Mouse (Mus musculus) testis, postnatal 14 days (tissue): ENCODE measurements around the gene Ntm.

Experiments used
- DNase-seq: peaks from one replicate; pipeline ENCODE4 v3.0.0; 2021; ENCODE audit warnings: low spot score

The Ntm gene

DNA sequence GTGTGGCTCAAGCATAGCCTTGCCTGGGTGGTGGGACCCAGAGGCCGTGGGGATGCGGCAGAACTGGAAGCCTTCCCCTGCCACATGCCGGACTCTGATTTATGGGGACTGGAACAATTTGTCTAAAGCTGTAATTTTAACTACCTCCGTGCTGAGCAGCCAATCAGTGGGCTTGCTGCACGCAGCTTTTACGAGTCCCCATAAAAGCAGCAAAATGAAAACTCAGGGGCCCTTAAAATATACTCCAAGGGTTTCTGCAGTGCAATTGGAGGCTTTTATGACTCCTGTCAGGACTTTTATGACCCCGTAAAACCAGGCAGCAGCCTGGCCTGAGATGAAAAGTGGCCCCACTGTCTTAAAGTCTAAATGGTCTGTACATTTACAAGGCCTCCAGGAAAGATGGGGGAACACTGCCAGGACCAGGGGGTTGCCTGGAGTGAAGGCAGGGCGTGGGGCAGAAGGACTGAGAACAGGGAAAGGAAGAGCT is 644.2 kb downstream of the Ntm start:
- no peak for DNase-seq

DNA sequence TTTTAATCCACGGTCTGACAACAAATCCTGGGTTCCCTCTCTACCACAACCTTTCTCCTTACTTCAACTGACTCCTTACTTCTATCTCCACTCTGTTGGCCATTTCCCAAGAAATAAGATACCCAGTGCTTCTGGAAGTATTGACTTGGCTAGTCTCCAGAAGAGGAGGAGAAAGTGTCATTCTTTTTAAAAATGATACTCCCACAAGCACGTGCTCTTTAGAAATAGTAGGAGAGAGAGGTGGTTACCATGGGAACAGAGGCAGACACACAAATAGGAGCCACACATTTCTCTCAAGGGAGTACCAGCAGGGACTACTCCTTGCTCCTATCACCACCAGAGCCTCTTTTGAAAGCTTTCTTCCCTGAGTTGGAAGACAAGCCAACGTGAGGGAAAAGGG is 645.3 kb downstream of the Ntm start:
- DNase-seq = no peak

GRCm38 (mm10) chr9:29315842-29316241 is 647.1 kb downstream of the Ntm start:
- peak; percentile 24 for DNase-seq

GRCm38 (mm10) chr9:29306961-29307360 is 656.0 kb downstream of the Ntm start:
- no peak for DNase-seq

DNA sequence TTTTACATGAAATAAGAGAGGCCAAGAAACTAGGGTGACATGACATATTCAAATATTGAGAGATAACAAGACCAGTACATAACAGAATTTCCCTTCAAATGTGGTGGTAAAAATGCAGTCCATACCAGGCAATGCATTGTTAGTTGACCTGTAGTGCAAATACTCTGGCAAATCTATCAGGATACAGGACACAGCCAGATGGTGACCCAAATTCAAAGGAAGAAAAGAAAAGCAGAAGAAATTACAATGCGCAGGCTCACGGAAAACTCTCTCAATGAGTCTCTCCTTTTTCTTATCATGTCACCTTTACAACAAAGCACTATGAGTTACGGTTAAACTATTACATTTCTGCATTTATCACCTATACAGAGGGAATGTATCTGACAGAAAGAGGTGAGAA is 664.6 kb downstream of the Ntm start:
- DNase-seq = no peak

GRCm38 (mm10) chr9:29296752-29297151 is 666.2 kb downstream of the Ntm start:
- DNase-seq = no peak

- DNase-seq = no peak
These were observed 674.8 kb downstream of the Ntm start for GRCm38 (mm10) chr9:29288003-29288704.

DNA sequence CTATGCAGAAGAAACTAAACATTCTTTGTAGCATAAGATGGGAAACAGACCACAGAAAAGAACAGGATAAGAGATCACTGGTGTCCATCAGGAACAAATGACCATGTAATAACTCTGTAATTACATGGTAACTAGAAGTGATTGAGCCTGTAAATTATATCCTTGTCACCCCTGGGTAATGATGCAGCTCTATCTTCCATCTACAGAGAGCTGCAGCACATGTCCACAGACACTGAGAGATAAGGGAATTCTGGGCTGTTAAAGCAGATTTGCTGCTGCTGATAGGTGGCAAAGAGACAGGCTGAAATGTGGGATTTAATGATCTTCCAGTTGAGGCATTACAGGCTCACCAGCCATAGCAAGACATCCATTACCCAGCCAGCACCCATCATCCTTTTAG is 677.8 kb downstream of the Ntm start:
- no peak for DNase-seq

DNA sequence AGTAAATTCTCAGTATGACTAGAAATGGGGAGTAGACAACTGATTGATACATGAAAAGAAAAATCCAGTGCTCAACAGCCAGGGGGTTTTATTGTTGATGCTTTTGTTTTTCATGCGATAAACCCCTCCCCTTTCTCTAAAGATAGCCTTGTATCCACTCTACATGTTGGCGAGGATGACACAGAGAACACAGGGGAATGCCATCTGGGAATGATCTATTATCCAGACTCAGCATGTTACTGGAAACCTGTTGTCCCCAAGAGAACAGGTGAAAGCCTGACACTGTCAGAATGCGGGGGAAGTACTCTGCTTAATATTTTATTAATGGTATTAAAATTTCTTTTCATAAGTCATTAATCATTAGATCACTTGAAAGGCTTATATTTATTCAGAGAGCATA is 690.1 kb downstream of the Ntm start:
- no peak for DNase-seq

- DNase-seq = no peak
These were observed 693.0 kb downstream of the Ntm start for GRCm38 (mm10) chr9:29269988-29270387.

DNA sequence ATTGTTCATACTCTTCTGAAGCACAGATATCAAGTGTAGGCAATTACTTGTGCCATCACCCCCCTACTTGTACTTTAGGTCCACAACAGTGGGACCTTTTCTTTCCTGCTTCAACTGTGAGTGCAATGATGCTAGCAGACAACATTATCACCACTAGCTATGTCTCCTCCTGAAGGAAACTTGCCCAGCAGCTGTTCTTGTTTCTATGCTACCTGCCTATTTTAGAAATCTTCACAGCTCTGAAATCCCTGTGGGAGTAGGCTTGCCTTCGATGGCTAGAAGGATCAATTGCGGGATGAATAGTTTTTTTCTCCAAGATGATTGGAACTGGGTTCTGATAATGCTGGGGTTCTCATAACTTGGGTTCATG is 693.7 kb downstream of the Ntm start:
- no peak for DNase-seq

- DNase-seq = no peak
These were observed 694.2 kb downstream of the Ntm start for GRCm38 (mm10) chr9:29268583-29269276.

DNA sequence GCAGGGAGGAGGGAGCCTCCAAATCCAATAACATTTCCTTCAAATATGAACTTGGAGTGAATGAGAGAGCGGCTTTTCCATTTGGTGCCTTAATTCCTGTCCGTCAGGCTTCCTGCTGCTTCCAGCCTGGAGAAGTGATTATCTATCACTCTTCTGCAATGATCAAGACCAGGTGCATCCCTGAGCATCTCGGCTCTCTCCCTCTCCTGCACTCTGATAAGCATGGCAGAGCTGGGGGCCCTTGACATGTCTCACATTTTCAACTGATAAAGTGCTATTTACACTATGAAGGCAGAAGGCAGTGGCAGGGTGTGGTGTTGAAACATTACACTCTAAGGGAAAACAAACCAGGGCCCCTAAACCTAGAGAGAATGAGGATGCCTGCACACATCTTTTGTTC is 695.3 kb downstream of the Ntm start:
- no peak for DNase-seq

DNA sequence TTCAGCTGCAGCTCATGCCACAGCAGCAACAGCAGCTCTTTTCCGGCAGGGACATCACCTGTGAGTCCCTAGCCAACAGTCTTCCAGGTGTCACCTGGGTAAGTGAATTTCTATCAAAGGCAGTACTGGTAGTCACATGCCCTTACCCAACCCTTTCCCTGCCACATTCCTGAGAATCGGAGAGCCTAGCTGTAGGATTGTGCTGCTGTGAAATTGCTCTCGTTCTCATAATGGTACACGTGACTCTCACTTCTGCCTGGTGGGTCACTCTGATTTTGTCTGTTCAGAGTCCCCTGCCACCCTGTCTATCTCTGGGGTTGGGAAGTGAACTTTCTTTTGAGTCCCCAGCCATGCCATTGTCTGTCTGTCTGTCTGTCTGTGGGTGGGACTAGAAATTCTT is 697.8 kb downstream of the Ntm start:
- DNase-seq = no peak

GRCm38 (mm10) chr9:29262836-29263235 is 700.1 kb downstream of the Ntm start:
- DNase-seq = no peak

- DNase-seq = no peak
These were observed 710.1 kb downstream of the Ntm start for GRCm38 (mm10) chr9:29252866-29253265.

DNA sequence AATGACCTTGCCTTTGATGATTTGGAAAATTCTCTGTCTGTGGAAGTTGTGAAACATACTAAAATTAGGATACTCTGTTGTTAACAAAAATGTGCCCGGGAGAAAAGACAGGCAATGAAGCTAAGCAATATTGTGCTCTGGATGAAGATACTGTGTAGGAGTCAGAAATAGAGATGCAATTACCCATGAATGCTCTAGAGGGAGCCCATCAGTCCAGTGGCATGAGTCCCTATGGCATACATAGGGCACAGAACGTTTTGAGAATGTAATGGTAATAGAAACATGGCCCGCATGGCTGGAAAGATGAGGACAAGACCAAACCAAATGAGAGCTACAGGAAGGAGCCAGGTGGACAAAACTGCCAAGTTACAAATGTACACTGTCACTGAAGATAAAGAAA is 712.1 kb downstream of the Ntm start:
- DNase-seq = no peak

DNA sequence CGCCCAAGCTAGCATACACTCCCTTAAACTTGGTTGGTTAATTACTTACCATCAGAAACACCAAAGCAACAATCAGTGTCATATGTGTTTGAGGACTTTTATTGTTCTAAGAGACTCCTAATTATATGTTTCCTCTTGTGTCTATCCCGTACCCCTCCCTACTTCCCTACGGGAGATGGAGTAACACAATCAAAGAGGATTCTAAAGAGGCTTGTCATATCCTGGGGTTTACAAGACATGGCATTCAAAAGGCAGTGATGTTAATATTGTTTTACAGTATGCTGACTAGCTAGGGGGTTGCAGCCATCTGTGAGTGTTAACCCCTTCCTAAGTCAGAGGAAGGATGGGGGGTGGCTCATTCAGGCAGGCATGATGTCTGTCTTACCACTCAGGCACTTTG is 715.1 kb downstream of the Ntm start:
- DNase-seq = no peak

DNA sequence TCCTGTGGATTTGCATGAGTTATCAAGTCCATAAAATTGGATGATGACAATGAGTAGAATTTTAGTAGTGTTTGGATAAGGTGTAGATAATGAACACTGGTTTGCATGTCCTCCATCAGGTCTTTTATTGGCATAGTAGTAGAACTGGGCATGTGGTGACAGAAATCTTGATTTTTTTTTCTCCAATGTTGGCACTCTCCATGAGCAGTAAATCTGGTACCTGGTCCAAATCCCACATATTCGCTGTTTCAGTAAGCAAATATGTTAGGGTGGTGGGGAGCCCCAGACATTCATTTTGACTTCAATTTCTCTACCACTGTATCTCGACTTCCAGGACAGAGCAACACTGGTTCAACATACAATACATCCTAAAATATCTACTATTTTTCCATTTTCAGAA is 718.9 kb downstream of the Ntm start:
- no peak for DNase-seq

DNA sequence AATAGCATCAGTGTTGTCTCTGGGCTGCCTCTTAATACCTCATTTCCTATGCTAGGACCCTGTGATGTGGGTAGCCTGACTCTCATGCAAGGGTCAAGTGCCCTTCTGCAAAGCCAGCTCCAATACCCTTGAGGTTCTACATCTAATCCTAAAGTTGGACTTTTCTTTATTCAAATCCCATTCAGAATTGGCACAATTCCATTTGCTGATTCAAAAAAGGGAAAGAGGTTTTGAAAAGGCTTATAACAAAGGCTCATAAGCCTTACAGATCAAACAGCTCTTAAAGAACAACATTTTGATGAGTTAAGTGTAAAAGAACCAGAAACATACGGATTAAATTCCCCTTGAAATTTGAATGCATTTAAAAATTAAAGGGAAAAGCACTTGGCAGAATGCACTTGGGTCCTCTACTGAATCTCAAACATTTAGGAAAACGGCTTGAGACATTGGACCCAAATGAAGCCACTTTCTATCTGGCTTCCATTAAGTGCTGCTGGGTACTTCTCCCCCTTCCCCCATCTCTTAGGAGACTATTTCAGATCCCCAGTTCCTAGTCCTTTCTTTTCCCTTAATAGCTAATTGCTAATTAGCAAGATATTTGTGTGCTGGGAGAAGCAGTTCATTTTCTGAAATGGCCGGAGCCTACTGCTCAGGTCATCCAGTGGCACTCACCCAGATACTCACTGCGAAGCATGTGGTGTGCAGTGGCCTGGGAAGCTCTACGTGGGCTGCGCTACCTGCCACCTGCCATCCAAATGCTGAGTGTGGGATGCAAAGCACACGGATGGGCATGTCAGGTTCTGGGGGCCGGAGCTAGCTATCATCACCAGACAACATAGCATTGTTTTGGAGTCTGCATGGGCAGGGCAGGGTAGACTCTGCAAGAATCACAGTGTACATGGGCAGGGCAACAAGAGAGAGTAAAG is 720.2 kb downstream of the Ntm start:
- no peak for DNase-seq

GRCm38 (mm10) chr9:29240797-29241196 is 722.1 kb downstream of the Ntm start:
- no peak for DNase-seq

DNA sequence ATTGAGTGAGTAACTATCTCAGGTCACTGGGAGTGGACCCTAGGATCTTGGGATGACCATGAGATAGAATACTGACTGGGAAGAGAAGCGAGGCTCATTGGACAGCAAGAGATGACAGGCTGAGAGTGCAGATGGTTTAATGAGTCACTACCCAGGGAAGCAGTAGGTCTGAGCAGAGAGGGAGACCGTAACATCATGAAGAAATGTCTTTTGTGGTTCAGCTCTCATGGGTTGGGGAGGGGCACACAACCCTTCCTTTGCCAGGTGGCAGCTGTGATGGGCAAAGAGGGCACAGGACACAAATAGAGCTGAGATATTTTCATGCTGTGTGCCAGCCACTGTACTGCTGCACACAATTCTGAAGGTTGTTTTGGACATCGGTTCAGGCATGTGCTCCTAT is 724.0 kb downstream of the Ntm start:
- no peak for DNase-seq

- no peak for DNase-seq
These were observed 726.2 kb downstream of the Ntm start for GRCm38 (mm10) chr9:29236752-29237151.
